Mouse (Mus musculus) hindbrain, postnatal 0 days (tissue): ENCODE data around the gene A430005L14Rik. TPM values are rescaled to one million over a fixed set of nuclear protein-coding genes. Genes with fewer than 3 reads are reported as not detected.

Experiments
- ATAC-seq: fragments of 200-750 bp; cut with Nextera tagmentation; 2 replicates; pipeline ENCODE4 v1.8.0; 2017; ENCODE audit warnings: mild to moderate bottlenecking, moderate TSS enrichment, moderate library complexity
- DNase-seq: peaks from one replicate; pipeline ENCODE4 v3.0.0-alpha.2; 2015; ENCODE audit warnings: low spot score
- H3K27ac ChIP-seq: fragments of 300-500 bp; sonication (generic); 2 replicates; pipeline ENCODE4 v1.5.1; 2014; ENCODE audit warnings: mild to moderate bottlenecking
- H3K27me3 ChIP-seq: fragments of 300-500 bp; sonication (generic); 2 replicates; pipeline ENCODE4 v1.6.1; 2014; ENCODE audit warnings: low read length, mixed read lengths; ENCODE audit not compliant: insufficient read depth
- H3K36me3 ChIP-seq: fragments of 300-500 bp; sonication (generic); 2 replicates; pipeline ENCODE4 v1.6.1; 2014; ENCODE audit warnings: low read length, mixed read lengths; ENCODE audit not compliant: insufficient read depth
- H3K4me1 ChIP-seq: fragments of 300-500 bp; sonication (generic); 2 replicates; pipeline ENCODE4 v1.6.1; 2014; ENCODE audit warnings: antibody characterized with exemption, low read length, mixed read lengths; ENCODE audit not compliant: insufficient read depth
- H3K4me2 ChIP-seq: fragments of 300-500 bp; sonication (generic); 2 replicates; pipeline ENCODE4 v1.6.1; 2014; ENCODE audit warnings: low read depth, mild to moderate bottlenecking, low read length, moderate library complexity, mixed read lengths
- H3K4me3 ChIP-seq: fragments of 300-500 bp; sonication (generic); 2 replicates; pipeline ENCODE4 v1.5.1; 2014; ENCODE audit warnings: low read length
- H3K9ac ChIP-seq: fragments of 300-500 bp; sonication (generic); replicated peaks from 2 replicates; pipeline ENCODE4 v1.6.1; 2014; ENCODE audit warnings: mild to moderate bottlenecking, low read length, moderate library complexity, mixed read lengths
- H3K9me3 ChIP-seq: fragments of 300-500 bp; sonication (generic); 2 replicates; pipeline ENCODE4 v1.6.1; 2016; ENCODE audit warnings: low read length, mixed read lengths
- CTCF ChIP-seq: IDR thresholded peaks from 2 replicates; pipeline ENCODE4 v1.5.1; 2016; ENCODE audit warnings: antibody characterized with exemption, control low read depth, low read depth
- WGBS: fragments of 180-500 bp; shearing (Covaris S2); extraction: QIAGEN DNeasy Blood & Tissue Kit; methylation state at CpG from one replicate; pipeline ENCODE4 v1.1.7; 2014; 5-methylcytosine and 5-hydroxymethylcytosine counted together
- polyA plus RNA-seq: library from polyadenylated mRNA; unstranded; fragments of >200 nt; fragmentation: Nextera tagmentation; extraction: Ambion mirVana; gene quantifications from 2 replicates; pipeline ENCODE4 v1.2.1, GENCODE M21; 2015
- total RNA-seq: library from RNA; depleted of rRNA; stranded (reverse); fragments of >200 nt; gene quantifications from 2 replicates; pipeline ENCODE4 v1.2.3, GENCODE M21; 2014; rRNA removed

Gene A430005L14Rik
- total and polyA plus RNA-seq, 2 experiments from 2014 or later, result 45.3 to 47.4 TPM

GRCm38 (mm10) chr4:153992715-153993114 lies 35.7 kb downstream of the A430005L14Rik start:
- no peak for TF ChIP-seq CTCF
- WGBS, result 89% methylated on average over 10 of the region's 10 CpGs
- Histone ChIP-seq H3K9ac (no peak overlapping the region), H3K9me3 (no peaks in the 10 kb centered on the region), H3K36me3 (peaks cover 87% of the 10 kb centered on the region), H3K4me1 (no peaks in the 10 kb centered on the region), H3K4me2 (no peak overlapping the region), H3K4me3 (no peak overlapping the region), H3K27me3 (no peaks in the 10 kb centered on the region), H3K27ac (no peak overlapping the region)
- ATAC-seq (no peak), DNase-seq (no peak)

GRCm38 (mm10) chr4:153993505-153993904 lies 36.5 kb downstream of the A430005L14Rik start:
- Histone ChIP-seq H3K4me2 (no peak overlapping the region), H3K27me3 (no peaks in the 10 kb centered on the region), H3K4me3 (no peak overlapping the region), H3K9me3 (no peaks in the 10 kb centered on the region), H3K36me3 (peaks cover 86% of the 10 kb centered on the region), H3K9ac (no peak overlapping the region), H3K4me1 (no peaks in the 10 kb centered on the region), H3K27ac (no peak overlapping the region)
- TF ChIP-seq CTCF, result no peak
- no peak for ATAC-seq
- DNase-seq, result no peak
- 91% methylated on average over 8 of the region's 8 CpGs for WGBS

GRCm38 (mm10) chr4:154005488-154005887 lies 48.5 kb downstream of the A430005L14Rik start:
- ATAC-seq, result peak; percentile 28; the same call in 1 of the 2 replicates
- H3K27ac ChIP-seq, result no peak overlapping the region
- H3K27me3 ChIP-seq, result no peaks in the 10 kb centered on the region
- no peaks in the 10 kb centered on the region for H3K4me1 ChIP-seq
- H3K4me3 ChIP-seq, result no peak overlapping the region
- no peak overlapping the region for H3K4me2 ChIP-seq
- 73% methylated on average over 5 of the region's 5 CpGs for WGBS
- no peak overlapping the region for H3K9ac ChIP-seq
- no peak for DNase-seq
- no peak for TF ChIP-seq CTCF
- H3K9me3 ChIP-seq, result no peaks in the 10 kb centered on the region
- peaks cover 47% of the 10 kb centered on the region for H3K36me3 ChIP-seq

GRCm38 (mm10) chr4:154006264-154006663 lies 49.2 kb downstream of the A430005L14Rik start:
- no peak for DNase-seq

GRCm38 (mm10) chr4:154007759-154008158 lies 50.7 kb downstream of the A430005L14Rik start:
- H3K36me3 ChIP-seq, result peaks cover 39% of the 10 kb centered on the region
- no peak overlapping the region for H3K27ac ChIP-seq
- no peaks in the 10 kb centered on the region for H3K27me3 ChIP-seq
- no peaks in the 10 kb centered on the region for H3K9me3 ChIP-seq
- WGBS, result 79% methylated on average over 4 of the region's 4 CpGs
- no peak overlapping the region for H3K4me2 ChIP-seq
- no peak for ATAC-seq
- peaks cover 2% of the 10 kb centered on the region for H3K4me1 ChIP-seq
- no peak overlapping the region for H3K4me3 ChIP-seq
- H3K9ac ChIP-seq, result no peak overlapping the region
- DNase-seq, result no peak
- no peak for TF ChIP-seq CTCF

More at GRCm38 (mm10) chr4:154006264-154006663, 49.2 kb downstream of the A430005L14Rik start:
- Histone ChIP-seq H3K4me3 (no peak overlapping the region), H3K36me3 (peaks cover 47% of the 10 kb centered on the region), H3K27me3 (no peaks in the 10 kb centered on the region), H3K9ac (no peak overlapping the region), H3K4me2 (no peak overlapping the region), H3K9me3 (no peaks in the 10 kb centered on the region), H3K27ac (no peak overlapping the region), H3K4me1 (no peaks in the 10 kb centered on the region; the same call in 1 of the 2 replicates)
- ATAC-seq, result no peak
- no peak for TF ChIP-seq CTCF
- 90% methylated on average over 6 of the region's 6 CpGs for WGBS

- peaks cover 33% of the 10 kb centered on the region; the same call in 1 of the 2 replicates for H3K36me3 ChIP-seq
- H3K27me3 ChIP-seq, result no peaks in the 10 kb centered on the region
- WGBS, result 29% methylated on average over 13 of the region's 13 CpGs
- H3K9me3 ChIP-seq, result no peaks in the 10 kb centered on the region
- peak overlapping the region; percentile 97 for H3K4me2 ChIP-seq
- peak overlapping the region; percentile 64 for H3K4me3 ChIP-seq
- DNase-seq, result no peak
- TF ChIP-seq CTCF, result no peak
- H3K4me1 ChIP-seq, result peaks cover 10% of the 10 kb centered on the region
- ATAC-seq, result peak; percentile 57; the same call in 1 of the 2 replicates
- H3K27ac ChIP-seq, result peak overlapping the region; percentile 54; the same call in 1 of the 2 replicates
- peak overlapping the region; percentile 80 for H3K9ac ChIP-seq
Observed at GRCm38 (mm10) chr4:154010907-154011645, 54.0 kb downstream of the A430005L14Rik start.

Other genes with a start within 250 kb of the A430005L14Rik start
- 15.1 and 25.7 TPM in 2 replicates for gene Dffb, start 17.9 kb downstream of the A430005L14Rik start, total RNA-seq
- gene Dffb, start 17.9 kb downstream of the A430005L14Rik start, polyA plus RNA-seq, result 10.6 and 13.1 TPM in 2 replicates
- 11.2 and 11.7 TPM in 2 replicates for gene Cep104, start 18.0 kb downstream of the A430005L14Rik start, total RNA-seq
- 11.6 and 13.9 TPM in 2 replicates for gene Cep104, start 18.0 kb downstream of the A430005L14Rik start, polyA plus RNA-seq
- 24.2 and 32.1 TPM in 2 replicates for gene Lrrc47, start 54.5 kb downstream of the A430005L14Rik start, total RNA-seq
- 17.6 and 22.0 TPM in 2 replicates for gene Lrrc47, start 54.5 kb downstream of the A430005L14Rik start, polyA plus RNA-seq
- 12.4 and 20.7 TPM in 2 replicates for gene Smim1, start 69.0 kb downstream of the A430005L14Rik start, total RNA-seq
- gene Smim1, start 69.0 kb downstream of the A430005L14Rik start, polyA plus RNA-seq, result 17.1 and 17.7 TPM in 2 replicates
- gene Ccdc27, start 85.4 kb downstream of the A430005L14Rik start, total RNA-seq, result not detected in 2 replicates
- gene Ccdc27, start 85.4 kb downstream of the A430005L14Rik start, polyA plus RNA-seq, result not detected in 2 replicates
- 0.83 and 1.2 TPM in 2 replicates for gene Trp73, start 183.0 kb downstream of the A430005L14Rik start, total RNA-seq
- 0.96 and 1.3 TPM in 2 replicates for gene Trp73, start 183.0 kb downstream of the A430005L14Rik start, polyA plus RNA-seq
- 55.0 and 76.7 TPM in 2 replicates for gene Wrap73, start 185.1 kb downstream of the A430005L14Rik start, total RNA-seq
- gene Wrap73, start 185.1 kb downstream of the A430005L14Rik start, polyA plus RNA-seq, result 36.3 and 36.5 TPM in 2 replicates
- 212 and 220 TPM in 2 replicates for gene Tprgl, start 203.4 kb downstream of the A430005L14Rik start, total RNA-seq
- gene Tprgl, start 203.4 kb downstream of the A430005L14Rik start, polyA plus RNA-seq, result 228 and 239 TPM in 2 replicates
- gene Megf6, start 213.5 kb downstream of the A430005L14Rik start, total RNA-seq, result 40.5 and 54.8 TPM in 2 replicates
- 7.0 and 7.2 TPM in 2 replicates for gene Megf6, start 213.5 kb downstream of the A430005L14Rik start, polyA plus RNA-seq